ENCODE assay signal across 15 mouse cellular contexts in genomic region chr11:20873386-20873785, GRCm38 (mm10). TPM values are rescaled to one million over a fixed set of nuclear protein-coding genes. Genes with fewer than 3 reads are reported as not detected.
DNase-seq lines count a peak whose midpoint lies in the region; ATAC-seq and TF ChIP-seq lines count a peak whose summit lies in the region.
"Had no signal": no experiment of that assay in that cellular context is flagged by ENCODE, and none has a peak within 500 bp of the region (broad histone marks: within the 10 kb centered on the region; RNA-seq: fewer than 3 reads in every experiment).

No protein-coding gene starts in this region.

- H3K9me3 ChIP-seq in midbrain, embryonic 12.5 days = no peaks in the 10 kb centered on the region
- no peaks in the 10 kb centered on the region for H3K9me3 ChIP-seq in midbrain, embryonic 15.5 days
- H3K9me3 ChIP-seq: lung, embryonic 15.5 days had no signal

- no peaks in the 10 kb centered on the region for H3K27me3 ChIP-seq in midbrain, embryonic 12.5 days
- H3K27me3 ChIP-seq in midbrain, embryonic 15.5 days (replicated peaks) = no peaks in the 10 kb centered on the region
- H3K27me3 ChIP-seq: lung, embryonic 15.5 days had no signal

- H3K36me3 ChIP-seq in midbrain, embryonic 12.5 days = no peaks in the 10 kb centered on the region
- no peaks in the 10 kb centered on the region for H3K36me3 ChIP-seq in midbrain, embryonic 15.5 days (replicated peaks)
- H3K36me3 ChIP-seq: lung, embryonic 15.5 days had no signal

- no peak overlapping the region for H3K9ac ChIP-seq in midbrain, embryonic 12.5 days (replicated peaks)
- H3K9ac ChIP-seq in midbrain, embryonic 15.5 days = no peak overlapping the region
- H3K9ac ChIP-seq: liver, embryonic 14.5 days; lung, embryonic 15.5 days had no signal

- H3K4me3 ChIP-seq in gastrocnemius, adult 2 months = no peak overlapping the region
- no peak overlapping the region for H3K4me3 ChIP-seq in midbrain, embryonic 12.5 days
- no peak overlapping the region for H3K4me3 ChIP-seq in midbrain, embryonic 15.5 days
- H3K4me3 ChIP-seq: lung, embryonic 15.5 days had no signal

- no peak for DNase-seq in gastrocnemius, adult 2 months
- DNase-seq in gastrocnemius, postnatal 25 days = no peak
- peak; percentile 77 for DNase-seq in R1 (ENCODE audit: low read depth, low spot score)
- no peak for DNase-seq in left cerebral cortex, adult 8-10 months (ENCODE audit: low spot score in 2 of 2)
- no peak for DNase-seq in right cerebral cortex, postnatal 4 days
- DNase-seq: cerebellum, adult 11-12 months; cerebellum, postnatal 36 days; gastrocnemius, postnatal 10 days; kidney, adult 11 months; lung, postnatal 4 days; thymus, postnatal 36 days had no signal

- 70% methylated on average over 5 of the region's 5 CpGs for WGBS in midbrain, embryonic 12.5 days
- WGBS in midbrain, embryonic 15.5 days = 70% methylated on average over 5 of the region's 5 CpGs

- ATAC-seq in midbrain, embryonic 12.5 days (ENCODE audit: low FRiP score, low read depth) = 0 out of 2 replicates have a peak, but pooled peaks have one; percentile 30
- ATAC-seq in midbrain, embryonic 15.5 days (replicated peaks) = no peak

- no peak overlapping the region for H3K4me2 ChIP-seq in midbrain, embryonic 12.5 days (replicated peaks)
- H3K4me2 ChIP-seq in midbrain, embryonic 15.5 days = no peak overlapping the region
- H3K4me2 ChIP-seq: lung, embryonic 15.5 days had no signal

- TF ChIP-seq CTCF in gastrocnemius, adult 2 months (IDR thresholded peaks at IDR 0.05) = no peak

- no peaks in the 10 kb centered on the region for H3K4me1 ChIP-seq in midbrain, embryonic 12.5 days
- no peaks in the 10 kb centered on the region for H3K4me1 ChIP-seq in midbrain, embryonic 15.5 days
- H3K4me1 ChIP-seq: lung, embryonic 15.5 days had no signal

- intact Hi-C loops in gastrocnemius, adult 2 months (cut with DNase I) = no loop called here

- H3K27ac ChIP-seq in gastrocnemius, adult 2 months = peak overlapping the region; percentile 80
- no peak overlapping the region for H3K27ac ChIP-seq in midbrain, embryonic 12.5 days (replicated peaks)
- H3K27ac ChIP-seq in midbrain, embryonic 15.5 days = no peak overlapping the region
- H3K27ac ChIP-seq: liver, embryonic 14.5 days; lung, embryonic 15.5 days had no signal

RNA-seq across cellular contexts. Expression of gene Lgalsl, which starts 42.5 kb away (rescaled TPM):
- 10 to 100 TPM; 72.0 to 79.2 TPM for total RNA-seq in gastrocnemius, adult 2 months (2021)
- total RNA-seq in gastrocnemius, postnatal 25 days (2021) = 10 to 100 TPM; 64.0 to 79.7 TPM
- 39.1 and 43.1 TPM in 2 replicates for polyA plus RNA-seq in midbrain, embryonic 12.5 days (2016; fragmentation: Nextera tagmentation; extraction: Ambion mirVana)
- polyA plus RNA-seq in midbrain, embryonic 15.5 days (2015; fragmentation: Nextera tagmentation; extraction: Ambion mirVana) = 76.2 and 80.7 TPM in 2 replicates
- 10 to 100 TPM; 76.1 to 86.3 (median 80.4) TPM for total RNA-seq in left cerebral cortex, adult 8-10 months (2022)
